Mouse (Mus musculus) adrenal gland, postnatal 36 days (tissue): ENCODE data around the gene Dlx3. TPM values are rescaled to one million over a fixed set of nuclear protein-coding genes. Genes with fewer than 3 reads are reported as not detected.

Experiments used
- DNase-seq, 2 experiments: peaks; one replicate each; pipeline ENCODE4 v3.0.0; 2021; ENCODE audit warnings: mixed read lengths in 1 of 2
- total RNA-seq, 2 experiments: library from RNA; stranded (reverse); gene quantifications; 2 replicates each; pipeline ENCODE4 v1.2.3; 2021

Gene Dlx3
- total RNA-seq, 2 experiments from 2014 or later = not detected

DNA sequence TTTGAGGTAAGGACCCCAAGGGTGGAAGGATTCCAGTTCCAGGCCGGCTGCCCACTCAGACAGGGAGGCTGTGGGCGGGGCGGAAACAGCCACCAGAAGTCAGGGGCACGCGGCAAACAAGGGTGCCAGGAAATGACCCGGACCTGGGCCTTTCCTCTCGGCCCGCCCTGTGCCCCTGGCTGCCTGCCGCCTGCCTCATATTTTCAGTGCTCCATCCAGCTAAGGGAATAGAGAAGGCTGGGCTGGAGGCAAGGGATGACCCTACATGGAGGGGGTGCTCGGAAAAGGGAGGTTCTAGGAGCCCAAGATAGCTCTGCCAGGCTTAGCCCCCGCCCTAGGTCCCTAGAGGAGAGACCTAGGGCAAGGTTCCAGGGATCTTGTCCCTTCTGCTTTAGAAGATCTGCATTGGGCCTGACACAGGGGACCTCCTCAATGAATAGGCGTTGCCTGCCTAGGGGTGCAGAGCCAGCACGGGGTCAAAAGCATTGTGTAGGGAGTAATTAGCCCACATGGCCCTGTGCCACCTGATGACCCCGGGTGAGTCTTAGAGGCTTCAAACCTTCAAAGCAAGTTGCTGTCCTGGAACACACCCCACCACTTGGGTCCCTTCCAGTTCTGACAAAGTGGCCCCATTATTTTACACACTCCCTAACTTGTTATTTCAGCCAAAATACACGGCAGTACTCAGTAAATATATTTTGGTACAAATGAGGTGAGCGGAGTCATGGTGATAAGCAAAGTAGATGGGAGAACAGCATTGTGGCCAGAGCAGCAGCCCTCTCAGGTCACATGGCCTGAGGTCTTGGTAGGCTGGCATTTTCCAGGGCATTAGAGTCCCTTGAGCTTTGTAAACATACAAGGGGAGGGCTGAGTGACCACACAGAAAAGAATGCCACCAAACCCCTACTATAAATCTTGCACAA is 30.8 kb upstream of the Dlx3 start:
- peak; percentile 65 to 78 for DNase-seq

DNA sequence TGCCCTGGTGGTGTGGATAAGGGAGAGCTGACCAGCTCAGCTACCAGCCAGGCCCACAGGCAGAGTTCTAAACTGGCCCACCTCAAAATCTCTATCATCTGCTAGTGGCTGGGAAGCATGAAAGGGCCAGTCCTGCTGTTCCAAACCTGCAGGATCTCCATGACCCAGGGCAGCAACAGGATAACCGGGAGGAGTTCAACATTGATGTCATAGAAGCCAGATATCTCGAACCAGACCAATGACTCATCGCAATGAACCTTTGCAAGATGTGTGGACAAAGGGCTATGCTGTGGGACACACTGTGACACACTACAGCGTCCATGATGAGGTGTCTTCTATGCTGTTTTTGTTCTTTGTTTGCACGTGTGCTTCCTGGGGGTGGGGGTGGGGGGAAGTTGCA is 26.8 kb upstream of the Dlx3 start:
- DNase-seq = no peak

DNA sequence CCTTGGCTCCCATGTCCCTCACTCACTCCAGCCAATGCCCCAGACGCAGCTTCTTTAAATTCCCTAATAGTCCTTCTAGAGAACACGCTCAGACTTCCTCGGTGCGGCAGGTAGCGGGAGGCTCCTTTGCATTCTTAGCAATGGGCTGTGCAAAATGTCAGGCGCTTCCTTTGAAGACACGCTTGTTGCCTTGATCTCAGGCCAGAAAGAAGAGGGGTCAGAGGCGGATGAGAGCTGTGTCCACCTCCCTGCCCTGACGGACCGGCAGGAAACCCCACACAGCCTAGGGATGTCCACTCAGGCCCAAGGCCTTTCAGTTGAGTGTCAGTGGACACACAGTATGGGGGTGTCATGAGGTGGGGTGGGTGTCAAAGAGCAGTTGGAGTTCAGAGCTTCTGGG is 24.3 kb upstream of the Dlx3 start:
- peak; percentile 49 to 55 for DNase-seq

DNA sequence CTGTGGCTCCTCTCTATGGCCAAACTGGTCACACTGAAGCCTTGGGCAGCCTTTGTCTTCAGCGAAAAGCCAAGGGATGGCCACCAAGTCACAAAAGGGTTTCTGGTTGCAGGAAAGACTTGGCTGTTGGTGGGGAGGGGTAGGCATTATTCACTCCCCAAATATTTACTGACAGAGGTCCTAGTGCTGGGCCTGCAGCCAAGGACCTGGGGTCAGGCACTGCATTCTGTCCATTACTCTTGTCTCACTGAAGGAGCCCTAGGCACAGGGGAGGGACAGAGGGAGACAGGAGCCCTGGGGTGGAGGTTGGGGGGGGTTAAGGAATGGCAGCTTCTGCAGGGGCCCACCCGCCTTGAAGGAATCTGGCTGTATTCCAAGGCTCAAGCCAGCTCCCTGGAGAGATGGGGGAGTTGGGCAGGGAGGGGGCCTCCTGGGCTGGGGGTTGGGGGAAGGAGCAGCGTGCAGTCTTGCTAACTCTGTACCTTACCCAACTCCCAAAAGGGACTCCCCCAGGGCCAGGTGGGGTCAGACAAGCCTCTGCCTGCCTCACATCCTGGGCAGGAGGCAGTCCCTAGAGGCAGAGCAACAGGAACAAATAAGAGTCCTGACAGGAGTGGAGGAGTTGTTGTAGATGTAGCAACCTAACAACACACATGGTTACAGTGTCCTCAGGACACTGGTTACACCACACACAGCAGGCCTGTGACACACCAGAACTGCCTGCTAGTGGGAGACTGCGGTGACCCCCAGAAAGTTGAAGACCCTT is 23.1 kb upstream of the Dlx3 start:
- peak; percentile 48 to 65 for DNase-seq

DNA sequence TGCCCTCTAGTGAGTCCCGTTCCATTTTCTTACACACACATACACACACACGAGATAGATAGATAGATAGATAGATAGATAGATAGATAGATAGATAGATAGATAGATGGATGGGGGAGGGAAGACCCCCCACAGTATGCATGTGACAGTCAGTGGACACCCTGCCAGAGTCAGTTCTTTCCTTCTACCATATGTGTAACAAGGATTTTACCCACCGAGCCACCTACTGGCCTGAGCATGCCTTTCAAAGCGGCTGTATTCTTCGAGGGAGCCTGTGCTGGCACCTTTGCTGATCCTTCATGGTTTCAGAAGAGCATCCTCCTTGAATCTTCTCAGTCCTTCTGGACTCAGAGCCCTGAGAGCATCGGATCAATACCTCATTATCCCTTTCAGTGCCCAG is 22.0 kb upstream of the Dlx3 start:
- no peak for DNase-seq

DNA sequence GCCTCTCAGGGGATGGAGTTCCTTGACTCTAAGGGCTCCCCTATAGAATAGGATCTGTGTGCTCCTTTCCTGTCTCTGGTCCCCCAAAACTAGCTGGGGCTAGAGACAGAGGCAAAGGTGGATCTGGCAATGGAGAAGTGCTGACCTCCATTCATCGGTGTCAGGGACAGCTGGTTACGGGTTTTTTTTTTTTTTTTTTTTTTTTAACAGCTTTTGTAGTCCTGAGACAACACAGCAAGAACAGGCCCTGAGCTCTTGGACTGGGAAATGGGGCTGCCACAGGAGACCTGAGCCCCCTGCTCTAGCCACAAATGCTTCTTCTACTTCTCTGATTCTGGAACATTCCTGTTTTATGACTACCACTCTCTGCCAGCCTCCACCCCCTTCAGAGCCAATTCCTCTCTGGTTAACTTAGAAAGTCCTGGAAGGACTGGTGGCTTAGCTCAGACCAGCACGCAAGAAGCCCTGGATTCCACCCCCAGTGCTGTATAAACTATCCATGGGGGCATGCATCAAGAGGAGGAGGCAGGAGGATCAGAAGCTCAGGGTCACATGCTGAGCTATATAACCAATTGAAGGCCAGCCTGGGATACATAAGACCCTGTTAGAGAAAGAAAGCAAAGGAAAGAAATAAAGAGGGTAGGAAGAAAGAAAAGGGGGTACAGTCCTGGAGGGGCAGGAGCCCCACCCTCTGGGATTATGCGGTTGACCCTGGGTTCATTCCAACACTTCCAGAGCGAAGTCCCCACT is 21.4 kb upstream of the Dlx3 start:
- DNase-seq = no peak

DNA sequence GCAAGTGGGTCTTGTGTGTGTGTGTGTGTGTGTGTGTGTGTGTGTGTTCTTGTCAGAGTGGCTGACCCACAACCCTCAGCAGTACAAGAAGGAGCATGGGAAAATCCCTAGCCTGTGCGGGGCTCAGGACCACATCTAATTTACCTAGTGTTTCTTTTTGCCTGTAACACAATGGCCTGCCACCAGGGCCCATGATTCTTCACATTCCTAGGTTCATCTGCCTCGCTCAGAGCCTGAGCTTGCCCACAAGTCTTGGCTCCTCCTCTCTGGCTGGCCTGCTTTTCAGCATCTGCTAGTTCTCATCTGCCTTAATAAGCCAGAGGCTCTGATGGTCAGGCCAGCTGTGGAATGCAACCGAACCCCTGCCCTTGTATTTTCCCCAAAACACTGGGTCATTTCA is 19.5 kb upstream of the Dlx3 start:
- no peak for DNase-seq

DNA sequence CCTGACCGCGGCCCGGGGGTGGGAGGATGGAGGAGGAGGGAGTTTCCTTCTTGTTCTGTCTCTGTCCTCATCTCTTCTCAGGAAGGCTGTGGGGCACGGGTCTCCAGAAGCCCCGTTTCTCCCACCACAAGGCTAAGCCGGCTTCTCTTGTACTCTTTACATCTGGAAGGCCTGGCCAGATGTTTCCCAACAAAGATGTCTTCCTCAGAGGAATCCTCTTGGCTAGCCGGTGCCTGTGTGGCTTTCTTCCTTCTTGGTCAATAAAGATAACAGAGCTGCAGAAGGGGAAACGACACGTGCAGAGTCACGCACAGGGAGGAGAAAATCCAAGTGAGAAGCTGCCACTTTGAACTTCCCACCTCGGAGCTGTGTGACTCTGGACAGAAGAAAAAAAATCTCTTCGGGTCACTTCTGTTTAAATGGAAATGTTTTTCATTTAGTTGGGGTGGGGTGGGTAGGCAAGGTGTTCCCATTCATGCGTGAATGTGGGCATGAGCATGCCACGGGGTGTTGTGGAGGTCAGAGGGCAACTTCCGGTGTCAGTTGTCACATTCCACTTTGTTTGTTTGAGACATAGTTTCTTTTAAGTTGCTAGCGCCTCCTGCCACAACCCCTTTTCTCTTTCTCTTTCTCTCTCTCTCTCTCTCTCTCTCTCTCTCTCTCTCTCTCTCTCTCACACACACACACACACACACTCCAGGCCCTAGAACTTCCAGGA is 18.7 kb upstream of the Dlx3 start:
- no peak for DNase-seq

DNA sequence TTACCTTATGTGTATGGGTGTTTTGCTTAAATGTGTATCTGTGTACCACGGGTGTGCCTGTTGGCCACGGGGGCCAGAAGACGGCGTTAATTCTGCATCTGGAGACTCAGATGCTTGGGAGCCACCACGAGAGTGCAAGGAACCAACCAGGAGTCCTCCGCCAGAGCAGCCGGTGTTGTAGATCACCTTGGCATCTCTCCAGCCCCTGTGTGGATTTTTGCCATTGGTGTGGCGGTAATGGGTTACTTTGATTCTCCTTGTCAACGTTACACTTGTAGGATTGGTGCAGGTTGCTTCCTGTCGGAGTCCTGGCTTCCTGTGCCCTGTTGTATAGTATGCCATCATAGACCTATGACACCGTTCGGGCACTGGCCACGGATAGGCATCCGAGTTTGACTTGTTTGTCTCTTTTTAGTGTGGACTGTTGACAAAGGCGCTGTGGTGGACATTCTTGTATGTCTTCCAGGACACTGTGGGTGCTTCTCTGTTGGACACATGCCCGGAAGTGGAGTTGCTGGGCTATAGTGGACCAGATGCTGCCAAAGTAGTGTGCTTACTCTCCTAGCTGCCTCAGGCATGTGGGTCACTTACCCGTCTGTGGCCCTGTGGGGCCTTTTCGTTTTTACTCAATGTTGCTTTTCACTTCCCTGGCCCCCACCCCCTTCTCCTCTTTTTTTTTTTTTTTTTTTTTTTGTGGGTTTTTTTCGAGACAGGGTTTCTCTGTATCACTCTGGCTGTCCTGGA is 17.6 kb upstream of the Dlx3 start:
- DNase-seq = no peak

DNA sequence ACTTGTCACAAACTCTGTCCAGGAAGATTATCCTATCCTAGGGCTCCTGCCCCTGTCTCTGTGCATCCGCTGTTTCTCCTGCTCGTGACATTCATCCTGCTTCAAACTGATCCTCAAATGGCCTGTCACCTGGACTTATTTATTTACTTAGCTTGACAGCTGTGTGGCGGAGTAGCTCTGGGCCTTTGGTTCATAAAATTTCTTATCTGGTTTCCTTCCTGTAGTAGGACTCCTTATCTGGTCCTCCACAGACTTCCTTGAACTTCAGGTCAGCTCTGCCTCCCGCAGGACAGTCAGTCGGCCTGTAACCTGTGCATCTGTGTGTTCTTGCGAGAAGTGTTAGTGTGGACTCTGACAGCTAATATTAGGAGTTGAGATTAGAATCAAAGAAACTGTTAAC is 15.7 kb upstream of the Dlx3 start:
- DNase-seq = peak in 1 of 2 experiments; percentile 32

DNA sequence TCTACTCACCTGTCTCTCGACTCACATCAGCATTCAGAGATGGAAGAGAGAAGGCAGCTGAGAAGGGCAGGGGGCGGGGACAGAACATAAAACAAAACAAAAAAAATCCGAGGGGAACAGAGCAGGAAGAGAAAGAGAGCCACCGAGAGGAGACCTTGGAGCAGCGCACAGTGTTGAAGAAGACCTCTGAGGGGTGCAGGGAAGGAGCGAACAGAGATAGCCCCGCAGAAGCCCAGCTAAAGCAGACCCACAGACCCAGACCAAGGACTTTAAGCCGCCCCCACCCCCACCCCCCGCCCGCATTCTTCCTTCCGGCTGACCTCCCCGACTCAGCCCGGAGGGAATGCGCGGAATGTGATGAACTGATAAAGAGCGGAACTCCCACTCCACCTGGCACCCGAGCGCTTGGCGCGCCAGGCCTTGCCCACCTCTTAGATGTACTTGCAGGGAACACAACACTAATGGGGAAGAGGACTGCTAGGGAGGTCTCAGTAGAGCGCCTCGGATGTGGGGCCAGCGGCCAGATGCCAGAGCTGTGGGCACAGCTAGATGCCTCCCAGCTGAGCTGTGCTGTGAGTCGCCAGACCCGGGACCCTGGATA is 14.5 kb upstream of the Dlx3 start:
- peak; percentile 53 to 66 for DNase-seq

DNA sequence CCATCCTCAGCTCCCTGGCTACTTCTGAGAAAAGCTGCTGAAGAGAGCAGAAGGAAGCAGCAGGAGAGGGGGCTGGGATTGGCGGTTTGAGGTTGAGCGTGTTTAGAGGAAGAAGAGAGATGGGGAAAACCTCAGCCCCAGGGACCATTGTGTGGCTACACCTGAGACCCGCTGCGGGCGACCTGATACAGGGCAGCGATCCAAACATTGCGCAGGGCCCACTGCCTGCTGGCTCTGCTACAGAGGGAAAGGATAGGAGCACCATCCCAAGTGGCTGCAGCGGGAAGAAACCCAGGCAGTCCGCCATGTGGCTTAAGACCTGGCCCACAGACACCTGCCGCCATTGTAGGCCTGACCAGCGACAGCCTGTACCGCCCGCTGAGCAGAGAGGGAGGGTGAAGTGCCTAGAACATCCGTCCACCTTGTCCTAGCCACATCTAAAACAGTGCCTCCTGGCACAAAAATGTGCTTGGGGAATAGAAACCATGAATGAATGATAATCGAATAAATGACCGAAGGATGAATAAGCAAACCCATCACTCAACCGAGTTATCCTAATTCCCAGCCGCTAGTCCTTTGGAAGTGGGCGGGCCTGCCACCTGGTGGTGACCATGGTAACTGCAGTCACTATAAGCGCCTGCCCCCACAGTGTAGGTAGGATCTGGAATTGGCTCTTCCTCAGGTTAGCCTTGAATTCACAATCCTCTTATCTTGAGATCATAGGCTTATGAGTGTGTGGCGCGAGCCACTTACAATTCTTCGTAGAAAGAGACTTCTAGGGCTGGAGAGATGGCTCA is 13.3 kb upstream of the Dlx3 start:
- peak; percentile 89 for DNase-seq

DNA sequence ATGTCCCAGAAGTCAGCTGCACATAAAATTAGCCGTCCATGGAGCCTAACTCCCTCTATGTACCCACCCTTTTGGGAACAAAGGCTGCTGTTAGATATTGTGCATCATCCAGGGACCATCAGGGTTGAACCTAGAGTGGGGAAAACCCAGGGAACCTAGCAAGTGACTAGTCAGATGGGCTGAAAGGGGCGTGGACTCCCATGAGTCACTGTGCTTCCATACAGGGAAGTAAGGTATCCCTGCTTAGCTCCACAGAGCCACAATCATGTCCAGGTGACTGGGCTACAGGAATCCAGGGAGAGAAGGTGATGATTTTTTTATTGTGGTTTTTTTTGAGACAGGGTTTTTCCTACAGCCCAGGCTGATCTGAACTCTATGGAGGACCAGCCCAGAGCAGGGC is 10.9 kb upstream of the Dlx3 start:
- no peak for DNase-seq

DNA sequence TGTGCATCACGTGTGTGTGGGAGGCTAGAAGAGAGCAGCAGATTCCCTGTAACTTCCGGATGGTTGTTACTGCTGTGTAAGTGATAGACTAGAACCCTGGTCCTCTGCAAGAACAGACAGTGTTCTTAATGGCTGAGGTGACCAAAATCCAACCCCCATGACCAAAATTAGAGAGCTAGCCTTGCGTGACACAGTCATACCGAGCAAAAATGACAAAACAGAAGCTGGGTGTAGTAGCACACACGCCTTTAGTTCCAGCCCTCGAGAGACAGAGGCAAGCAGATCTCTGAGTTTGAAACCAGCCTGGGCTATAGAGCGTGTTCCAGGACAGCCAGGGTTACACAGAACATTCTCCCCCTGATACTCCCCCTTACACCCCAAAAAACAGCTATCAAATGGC is 9.8 kb upstream of the Dlx3 start:
- no peak for DNase-seq

DNA sequence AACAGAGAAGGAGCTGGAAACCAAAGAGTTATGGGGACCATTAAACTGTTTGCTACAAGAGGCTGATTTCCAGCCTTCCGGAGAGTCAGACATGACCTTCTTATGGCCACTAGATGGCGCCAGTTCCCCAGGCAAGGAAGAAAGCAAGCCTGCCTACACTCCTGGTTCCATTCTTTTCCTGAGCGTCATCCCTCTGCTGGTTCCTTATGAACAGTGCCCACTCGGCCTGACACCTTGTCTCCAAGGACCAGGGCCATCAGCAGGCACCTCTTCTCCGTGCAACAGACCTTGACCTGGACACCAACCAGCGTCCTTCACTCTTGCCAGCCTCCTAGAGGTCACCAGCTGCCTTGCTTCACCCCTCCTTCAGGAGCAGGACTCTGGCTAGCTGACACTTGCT is 2.9 kb upstream of the Dlx3 start:
- DNase-seq = peak; percentile 73 to 76

DNA sequence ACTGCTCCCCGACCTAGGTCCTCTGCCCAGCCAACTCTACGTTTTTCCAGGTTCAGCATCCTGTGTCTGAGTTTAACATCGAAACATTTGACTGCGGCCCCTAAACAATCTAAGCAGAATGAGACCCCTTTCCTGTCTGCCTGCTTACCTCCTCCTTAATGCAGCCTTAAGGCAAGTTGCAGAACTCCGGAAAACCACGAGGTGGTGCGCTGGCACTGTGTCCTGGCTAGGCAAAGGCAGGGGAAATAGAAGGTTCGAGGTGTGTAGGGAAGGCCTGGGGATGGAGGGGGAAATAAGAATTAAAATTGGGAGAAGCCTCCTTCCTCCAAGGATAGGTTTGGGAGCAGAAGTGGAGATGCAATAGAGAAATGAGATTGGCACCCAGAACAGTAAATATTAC is 1.4 kb upstream of the Dlx3 start:
- DNase-seq = peak; percentile 83 to 84

DNA sequence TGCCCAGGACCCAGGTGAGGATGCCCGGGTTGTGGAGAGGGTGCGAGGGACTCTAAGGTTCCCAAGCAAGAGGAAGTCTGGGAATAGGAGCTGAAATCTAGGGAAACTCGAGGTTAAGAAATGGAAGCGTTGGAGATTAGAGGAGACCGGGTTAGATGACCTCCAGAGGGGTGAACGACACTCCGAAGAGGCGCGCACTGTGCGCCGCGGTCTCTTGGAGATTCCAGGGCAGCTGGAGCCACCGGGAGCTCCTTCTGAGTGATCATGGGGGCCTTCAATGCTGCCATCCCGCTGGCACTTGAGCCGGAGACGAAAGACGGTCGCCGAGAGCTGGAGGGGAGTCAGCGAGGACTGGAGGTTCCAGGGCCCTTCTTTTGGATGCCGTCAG is 708 bp downstream of the Dlx3 start:
- no peak for DNase-seq

DNA sequence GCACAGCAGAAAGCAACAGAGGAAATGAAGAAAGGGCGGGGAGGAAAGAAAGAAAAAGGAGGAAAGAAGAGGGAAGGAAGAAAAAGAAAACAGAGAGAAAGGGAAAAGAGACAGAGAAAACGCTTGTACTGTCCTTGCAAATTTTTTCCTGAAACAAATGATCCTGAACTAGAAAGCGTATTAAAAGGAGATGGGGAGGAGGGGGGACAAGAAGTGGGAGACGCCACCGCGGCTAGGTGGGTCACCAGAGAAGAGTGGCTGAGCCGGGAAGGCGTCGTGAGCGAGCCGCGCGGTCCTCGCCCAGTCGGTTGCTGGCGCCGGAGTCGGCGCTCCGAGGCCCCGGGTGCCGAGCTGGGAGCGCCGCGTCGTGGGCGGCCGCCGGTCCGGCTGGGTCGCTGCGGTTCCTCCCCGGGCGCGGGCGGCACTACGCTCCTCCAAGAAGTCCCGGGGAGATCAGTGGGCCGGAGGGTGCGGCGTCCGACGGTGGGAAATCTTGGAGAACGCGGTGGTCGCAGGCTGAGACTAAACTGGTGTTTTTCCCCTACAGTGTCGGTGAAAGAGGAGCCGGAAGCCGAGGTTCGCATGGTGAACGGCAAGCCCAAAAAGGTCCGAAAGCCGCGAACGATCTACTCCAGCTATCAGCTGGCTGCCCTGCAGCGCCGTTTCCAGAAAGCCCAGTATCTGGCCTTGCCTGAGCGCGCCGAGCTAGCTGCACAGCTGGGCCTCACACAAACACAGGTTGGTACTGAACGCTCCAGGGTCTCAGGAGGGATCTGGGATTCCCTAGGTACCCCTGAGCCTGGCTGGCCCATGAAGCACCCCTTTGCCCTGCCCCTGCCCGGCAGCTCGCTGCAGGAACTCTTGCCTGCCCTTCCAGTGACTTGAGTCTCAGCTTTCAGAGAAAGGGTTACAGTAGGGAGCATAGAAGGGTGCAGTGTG is 1.5 kb downstream of the Dlx3 start:
- peak in 1 of 2 experiments; percentile 44 for DNase-seq

DNA sequence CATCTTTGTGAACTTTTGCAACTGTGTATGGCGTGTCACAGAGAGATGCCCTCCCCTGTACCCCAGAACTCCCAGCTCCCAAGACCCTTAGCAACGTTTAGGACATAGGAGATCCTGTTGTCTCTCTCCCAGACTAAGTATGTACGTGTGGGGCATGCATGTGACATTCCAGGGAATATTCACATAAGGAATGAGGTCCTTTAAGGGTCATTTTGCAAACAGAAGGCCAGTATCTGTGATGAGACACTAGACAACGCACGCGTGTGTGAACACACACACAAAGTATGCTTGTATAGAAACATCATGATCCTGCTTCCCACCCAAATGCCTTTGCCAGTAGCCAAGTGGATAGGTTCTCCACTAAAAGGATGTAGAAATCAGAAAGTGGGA is 2.2 kb downstream of the Dlx3 start:
- no peak for DNase-seq
